Mouse (Mus musculus): ENCODE measurements at regions not wholly inside any gene's neighbourhood (a gene's known extent, or its start where the extent isn't known, plus 50 kb on each side); places are given as distances from the start of the nearest gene placed in this dataset.

DNA sequence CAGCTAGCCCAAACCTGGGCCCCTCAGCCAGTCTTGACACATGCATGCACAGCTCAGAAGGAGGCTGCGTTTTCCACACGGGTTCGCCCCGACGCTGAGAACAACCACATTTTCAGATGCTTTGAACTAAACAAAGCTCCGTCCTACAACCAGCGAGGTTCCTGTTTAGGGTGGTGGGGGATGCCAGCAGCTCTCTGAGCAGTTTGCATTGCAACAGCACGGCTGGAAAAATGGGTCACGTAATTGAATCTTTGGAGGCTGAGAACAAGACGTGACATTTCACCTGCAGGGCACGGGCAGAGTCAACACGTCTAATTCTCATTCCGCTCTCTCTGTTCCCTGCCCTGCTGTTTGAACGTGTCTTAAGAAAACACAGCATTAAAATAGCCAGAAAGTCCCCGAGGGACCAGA lies 119.2 kb downstream of the Syk start:
- Histone ChIP-seq H3K27ac (replicated peaks) (no peak overlapping the region), H3K9ac (replicated peaks) (no peak overlapping the region), H3K36me3 (no peaks in the 10 kb centered on the region), H3K9me3 (no peaks in the 10 kb centered on the region), H3K4me3 (no peak overlapping the region), H3K4me2 (replicated peaks) (no peak overlapping the region), H3K4me1 (no peaks in the 10 kb centered on the region), H3K27me3 (no peaks in the 10 kb centered on the region)
- WGBS, result 53% methylated on average over 15 of the region's 15 CpGs
- no peak for ATAC-seq (ENCODE audit: low FRiP score, low read depth)

GRCm38 (mm10) chr13:52703401-52704164 lies 120.6 kb downstream of the Syk start:
- Histone ChIP-seq H3K9ac (replicated peaks) (no peak overlapping the region), H3K4me2 (replicated peaks) (no peak overlapping the region), H3K27ac (replicated peaks) (no peak overlapping the region), H3K9me3 (no peaks in the 10 kb centered on the region), H3K4me3 (no peak overlapping the region), H3K27me3 (no peaks in the 10 kb centered on the region), H3K4me1 (no peaks in the 10 kb centered on the region), H3K36me3 (no peaks in the 10 kb centered on the region)
- 67% methylated on average over 12 of the region's 12 CpGs for WGBS
- ATAC-seq (ENCODE audit: low FRiP score, low read depth), result no peak

DNA sequence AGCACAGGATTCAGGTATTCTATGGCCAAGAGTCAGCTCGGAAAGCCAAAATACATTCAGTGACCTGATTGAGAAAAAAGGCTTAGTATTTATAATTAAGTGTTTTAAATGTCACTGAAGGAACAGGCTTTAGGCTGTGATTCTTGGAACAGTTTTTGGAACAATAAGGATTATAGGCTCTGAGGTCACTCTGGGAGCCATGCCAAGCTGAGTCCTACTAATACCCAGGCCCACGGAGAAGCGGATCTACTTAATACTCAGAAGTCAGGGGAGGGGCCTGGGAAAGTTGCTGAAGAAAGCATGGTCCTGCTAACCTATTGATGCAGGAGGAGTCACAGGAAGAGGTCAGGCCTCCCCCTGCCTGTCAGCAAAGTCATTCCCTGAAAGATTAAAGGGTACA lies 121.7 kb downstream of the Syk start:
- no peak overlapping the region for H3K4me3 ChIP-seq
- H3K4me1 ChIP-seq, result no peaks in the 10 kb centered on the region
- H3K27ac ChIP-seq (replicated peaks), result no peak overlapping the region
- no peaks in the 10 kb centered on the region for H3K36me3 ChIP-seq
- no peak overlapping the region for H3K9ac ChIP-seq (replicated peaks)
- H3K27me3 ChIP-seq, result no peaks in the 10 kb centered on the region
- WGBS, result 30% methylated on average over 3 of the region's 3 CpGs
- H3K9me3 ChIP-seq, result no peaks in the 10 kb centered on the region
- no peak overlapping the region for H3K4me2 ChIP-seq (replicated peaks)
- no peak for ATAC-seq (ENCODE audit: low FRiP score, low read depth)

DNA sequence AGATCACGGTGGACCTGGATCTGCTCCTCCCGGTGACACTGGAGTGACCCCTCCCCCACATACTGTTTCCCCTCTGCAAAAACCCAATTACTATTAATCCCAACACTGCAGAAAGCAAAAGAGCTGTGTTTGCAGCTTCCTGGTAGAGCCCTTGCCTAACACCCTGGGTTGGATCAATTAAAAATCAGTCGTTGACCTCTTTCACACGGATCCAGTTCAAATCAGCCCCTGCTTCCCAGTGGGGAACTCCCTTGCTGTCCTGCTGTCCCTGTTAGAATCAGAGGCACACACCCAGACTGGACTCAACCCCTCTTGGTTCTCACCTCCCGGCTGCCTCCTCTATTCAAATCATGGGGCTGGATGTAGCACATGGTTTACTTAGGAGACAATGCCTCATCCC lies 126.6 kb downstream of the Syk start:
- Histone ChIP-seq H3K4me3 (no peak overlapping the region), H3K36me3 (no peaks in the 10 kb centered on the region), H3K27me3 (no peaks in the 10 kb centered on the region), H3K4me2 (replicated peaks) (no peak overlapping the region), H3K27ac (replicated peaks) (no peak overlapping the region), H3K9ac (replicated peaks) (no peak overlapping the region), H3K4me1 (no peaks in the 10 kb centered on the region; the same call in 1 of the 2 replicates), H3K9me3 (no peaks in the 10 kb centered on the region)
- no peak for ATAC-seq (ENCODE audit: low FRiP score, low read depth)
- WGBS, result 49% methylated on average over 5 of the region's 5 CpGs

- ATAC-seq (ENCODE audit: low FRiP score, low read depth), result no peak
- Histone ChIP-seq H3K36me3 (no peaks in the 10 kb centered on the region), H3K27ac (replicated peaks) (no peak overlapping the region), H3K4me2 (replicated peaks) (no peak overlapping the region), H3K4me3 (no peak overlapping the region), H3K9ac (replicated peaks) (no peak overlapping the region), H3K27me3 (no peaks in the 10 kb centered on the region), H3K4me1 (no peaks in the 10 kb centered on the region; the same call in 1 of the 2 replicates), H3K9me3 (no peaks in the 10 kb centered on the region)
- 43% methylated on average over 9 of the region's 9 CpGs for WGBS
Measured at GRCm38 (mm10) chr13:52711713-52712369, 128.9 kb downstream of the Syk start.

GRCm38 (mm10) chr13:52721463-52721862 lies 138.5 kb downstream of the Syk start:
- H3K27ac ChIP-seq (replicated peaks), result no peak overlapping the region
- no peaks in the 10 kb centered on the region for H3K9me3 ChIP-seq
- H3K36me3 ChIP-seq, result no peaks in the 10 kb centered on the region
- 88% methylated on average over 6 of the region's 6 CpGs for WGBS
- ATAC-seq (ENCODE audit: low FRiP score, low read depth), result no peak
- no peak overlapping the region for H3K4me3 ChIP-seq
- H3K4me2 ChIP-seq (replicated peaks), result no peak overlapping the region
- H3K27me3 ChIP-seq, result no peaks in the 10 kb centered on the region
- no peak overlapping the region for H3K9ac ChIP-seq (replicated peaks)
- no peaks in the 10 kb centered on the region for H3K4me1 ChIP-seq

GRCm38 (mm10) chr13:52722718-52723117 lies 139.7 kb downstream of the Syk start:
- WGBS, result 73% methylated on average over 3 of the region's 3 CpGs
- H3K9ac ChIP-seq (replicated peaks), result no peak overlapping the region
- H3K27me3 ChIP-seq, result no peaks in the 10 kb centered on the region
- no peak overlapping the region for H3K4me2 ChIP-seq (replicated peaks)
- H3K36me3 ChIP-seq, result no peaks in the 10 kb centered on the region
- H3K9me3 ChIP-seq, result no peaks in the 10 kb centered on the region
- ATAC-seq (ENCODE audit: low FRiP score, low read depth), result no peak
- H3K4me1 ChIP-seq, result no peaks in the 10 kb centered on the region
- H3K4me3 ChIP-seq, result no peak overlapping the region
- H3K27ac ChIP-seq (replicated peaks), result no peak overlapping the region

DNA sequence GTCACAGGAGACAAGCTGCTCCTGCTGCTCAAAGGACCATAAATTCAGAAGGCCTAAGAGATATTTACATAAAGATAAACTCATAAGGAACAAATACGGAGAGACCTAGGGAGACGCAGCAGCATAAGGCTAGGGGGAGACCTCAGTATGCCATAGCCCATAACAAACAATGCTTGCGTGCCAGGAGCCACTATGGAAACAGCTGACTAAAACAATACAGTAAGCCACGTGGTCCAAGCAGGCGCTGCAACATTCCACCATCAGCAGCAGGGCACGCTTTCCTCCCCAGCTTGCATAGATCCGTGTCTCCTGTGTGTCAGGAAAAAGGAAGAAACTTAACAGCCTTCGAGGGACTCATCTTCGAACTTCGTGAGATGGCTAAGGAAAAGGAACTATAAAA lies 143.1 kb downstream of the Syk start:
- no peak overlapping the region for H3K9ac ChIP-seq (replicated peaks)
- no peak overlapping the region for H3K4me3 ChIP-seq
- WGBS, result 79% methylated on average over 10 of the region's 10 CpGs
- no peak overlapping the region for H3K27ac ChIP-seq (replicated peaks)
- H3K36me3 ChIP-seq, result no peaks in the 10 kb centered on the region
- no peak overlapping the region for H3K4me2 ChIP-seq (replicated peaks)
- 0 out of 2 replicates have a peak, but pooled peaks cover 6% of the 10 kb centered on the region for H3K4me1 ChIP-seq
- no peaks in the 10 kb centered on the region for H3K27me3 ChIP-seq
- no peak for ATAC-seq (ENCODE audit: low FRiP score, low read depth)
- H3K9me3 ChIP-seq, result no peaks in the 10 kb centered on the region

DNA sequence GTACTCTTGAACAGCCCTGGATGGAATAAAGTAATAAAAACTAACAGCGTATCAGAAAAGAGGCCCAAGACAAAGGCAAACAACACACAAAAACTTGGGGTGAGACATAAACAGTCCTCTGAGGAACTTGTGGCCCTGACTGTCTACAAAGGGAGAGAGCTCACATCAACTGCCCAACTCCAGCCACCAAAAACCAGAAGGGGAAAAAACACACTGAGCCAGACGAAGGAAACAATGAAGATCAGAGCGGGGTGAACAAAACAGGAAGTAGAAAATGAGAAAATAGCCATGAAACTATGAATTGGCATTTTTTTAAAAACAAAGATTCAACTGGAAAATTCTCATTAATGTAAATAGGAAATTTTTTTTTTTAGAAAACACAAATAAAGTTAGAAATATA lies 143.6 kb downstream of the Syk start:
- no peak overlapping the region for H3K4me2 ChIP-seq (replicated peaks)
- 82% methylated on average over 3 of the region's 3 CpGs for WGBS

DNA sequence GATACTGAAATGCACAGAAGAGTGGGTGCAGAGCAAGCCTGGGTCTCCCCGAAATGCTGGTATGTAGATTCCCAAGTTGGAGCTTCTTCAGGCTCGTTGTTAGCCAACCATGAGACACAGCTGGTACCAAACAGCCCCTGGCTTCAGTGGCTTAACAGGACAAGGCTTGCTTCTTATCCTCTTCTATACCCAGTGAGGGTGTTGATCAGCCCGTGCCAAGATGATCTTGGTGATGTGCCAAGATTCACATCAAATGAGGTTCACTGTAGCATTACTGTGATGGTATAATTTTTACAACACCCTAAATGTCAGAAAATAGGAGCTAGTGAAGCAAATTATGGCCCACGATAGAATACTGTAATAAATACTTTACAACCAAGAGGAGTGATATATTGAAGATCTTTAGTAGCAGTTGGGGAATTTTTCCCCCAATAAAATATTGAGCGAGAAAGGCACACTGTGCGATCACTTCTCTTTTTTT lies 152.5 kb downstream of the Syk start:
- no peak for ATAC-seq (ENCODE audit: low FRiP score, low read depth)
- Histone ChIP-seq H3K27ac (replicated peaks) (no peak overlapping the region), H3K27me3 (no peaks in the 10 kb centered on the region), H3K9me3 (no peaks in the 10 kb centered on the region), H3K36me3 (no peaks in the 10 kb centered on the region), H3K4me3 (no peak overlapping the region), H3K4me1 (peaks cover 14% of the 10 kb centered on the region; the same call in 1 of the 2 replicates), H3K4me2 (replicated peaks) (no peak overlapping the region), H3K9ac (replicated peaks) (no peak overlapping the region)
- WGBS, result 90% methylated on average over 6 of the region's 6 CpGs

More for the DNA sequence above, 143.6 kb downstream of the Syk start:
- Histone ChIP-seq H3K27ac (replicated peaks) (no peak overlapping the region), H3K27me3 (no peaks in the 10 kb centered on the region), H3K4me3 (no peak overlapping the region), H3K4me1 (0 out of 2 replicates have a peak, but pooled peaks cover 6% of the 10 kb centered on the region), H3K9ac (replicated peaks) (no peak overlapping the region), H3K9me3 (no peaks in the 10 kb centered on the region), H3K36me3 (no peaks in the 10 kb centered on the region)
- ATAC-seq (ENCODE audit: low FRiP score, low read depth), result no peak

- Histone ChIP-seq H3K9me3 (no peaks in the 10 kb centered on the region), H3K4me2 (replicated peaks) (no peak overlapping the region), H3K4me3 (no peak overlapping the region), H3K27me3 (no peaks in the 10 kb centered on the region), H3K36me3 (no peaks in the 10 kb centered on the region), H3K4me1 (peaks cover 10% of the 10 kb centered on the region; the same call in 1 of the 2 replicates), H3K27ac (replicated peaks) (no peak overlapping the region), H3K9ac (replicated peaks) (no peak overlapping the region)
- WGBS, result 70% methylated on average over 19 of the region's 19 CpGs
- no peak for ATAC-seq (ENCODE audit: low FRiP score, low read depth)
Measured at GRCm38 (mm10) chr13:52735934-52736523, 153.1 kb downstream of the Syk start.

DNA sequence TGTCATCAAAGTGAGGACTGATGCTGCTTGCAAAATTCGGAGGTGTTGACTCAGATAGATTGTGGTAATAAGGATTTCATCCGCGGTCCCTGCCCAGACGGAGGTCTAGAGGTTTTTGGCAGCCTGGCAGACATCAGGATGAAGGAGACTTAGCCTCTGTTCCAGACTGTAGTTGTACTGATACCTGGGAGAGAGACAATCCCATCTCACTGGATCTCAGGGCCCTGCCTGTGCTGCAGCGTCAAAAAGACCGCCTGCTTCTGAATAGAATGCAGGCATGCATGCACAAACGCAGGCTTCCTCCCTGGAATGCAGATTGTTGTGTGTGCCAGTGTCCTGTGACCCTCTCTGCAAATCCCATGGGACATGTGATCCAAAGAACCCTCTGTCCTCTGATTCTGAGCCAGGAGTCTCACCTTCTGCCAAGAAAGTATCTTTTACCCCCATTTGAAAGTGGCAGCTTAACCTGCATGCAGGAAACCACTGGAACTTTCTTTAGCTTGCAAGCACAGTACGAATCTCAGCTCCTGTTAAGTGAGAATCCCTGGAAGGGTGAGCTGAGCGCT lies 155.2 kb downstream of the Syk start:
- H3K4me1 ChIP-seq, result peaks cover 10% of the 10 kb centered on the region; the same call in 1 of the 2 replicates
- H3K27ac ChIP-seq (replicated peaks), result no peak overlapping the region
- H3K9ac ChIP-seq (replicated peaks), result no peak overlapping the region
- no peak overlapping the region for H3K4me2 ChIP-seq (replicated peaks)
- H3K4me3 ChIP-seq, result no peak overlapping the region
- WGBS, result 67% methylated on average over 9 of the region's 9 CpGs
- H3K9me3 ChIP-seq, result no peaks in the 10 kb centered on the region
- H3K27me3 ChIP-seq, result no peaks in the 10 kb centered on the region
- no peak for ATAC-seq (ENCODE audit: low FRiP score, low read depth)
- no peaks in the 10 kb centered on the region for H3K36me3 ChIP-seq

Data from midbrain, embryonic 12.5 days (tissue).